Mouse (Mus musculus) fat pad, adult 2 months (tissue): Measurements from ENCODE around the gene Dnah9.

ENCODE experiments used
- DNase-seq: peaks from one replicate; pipeline ENCODE4 v3.0.0-alpha.2; 2011; ENCODE audit warnings: low read depth, low spot score; ENCODE audit errors: extremely low read depth

Gene Dnah9

DNA sequence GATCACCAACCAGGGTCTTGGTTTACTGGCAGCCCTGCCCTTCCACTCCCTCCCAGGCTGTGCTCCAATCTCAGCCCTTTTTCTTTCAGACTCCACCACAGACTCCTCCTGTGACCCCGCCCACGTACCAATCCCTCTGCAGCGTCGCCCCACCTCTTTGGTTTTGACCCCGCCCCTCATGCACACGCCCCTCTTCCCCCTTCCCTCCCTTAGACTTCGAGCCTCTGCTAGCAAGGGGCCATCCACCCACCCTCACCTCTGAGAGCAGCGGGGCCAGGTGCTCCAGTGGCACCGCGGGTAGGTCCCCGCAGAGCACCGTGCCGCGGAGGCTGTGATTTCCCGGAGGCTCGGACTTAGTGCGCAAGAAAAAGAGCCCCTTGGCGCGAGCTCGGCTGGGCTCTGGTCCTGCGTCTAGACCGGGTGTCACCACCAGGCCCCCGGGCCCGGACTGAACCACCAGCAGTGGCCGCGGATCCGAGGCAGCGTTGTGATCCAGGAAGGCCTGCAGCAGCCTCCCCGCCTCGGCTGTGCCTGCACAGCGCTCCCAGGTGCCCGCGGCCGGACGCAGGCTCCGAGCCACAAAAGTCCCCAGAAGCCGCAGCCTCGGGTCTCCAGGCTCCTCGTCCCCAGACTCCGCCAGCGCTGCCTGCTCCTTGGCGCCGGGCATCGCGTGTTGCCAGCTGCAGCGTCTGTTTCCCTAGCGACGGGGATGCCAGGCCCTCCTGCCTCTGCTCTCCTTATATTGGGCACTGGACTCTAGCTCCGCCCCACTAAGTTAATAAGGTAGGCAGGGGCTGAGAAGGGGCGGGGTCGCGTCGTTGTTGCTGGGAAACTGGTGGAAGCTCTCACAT is at the start of gene Dnah9:
Gene Dnah9, minus strand, starts transcription at position 751 of the 851 bp plus-strand sequence.
- DNase-seq: no peak

DNA sequence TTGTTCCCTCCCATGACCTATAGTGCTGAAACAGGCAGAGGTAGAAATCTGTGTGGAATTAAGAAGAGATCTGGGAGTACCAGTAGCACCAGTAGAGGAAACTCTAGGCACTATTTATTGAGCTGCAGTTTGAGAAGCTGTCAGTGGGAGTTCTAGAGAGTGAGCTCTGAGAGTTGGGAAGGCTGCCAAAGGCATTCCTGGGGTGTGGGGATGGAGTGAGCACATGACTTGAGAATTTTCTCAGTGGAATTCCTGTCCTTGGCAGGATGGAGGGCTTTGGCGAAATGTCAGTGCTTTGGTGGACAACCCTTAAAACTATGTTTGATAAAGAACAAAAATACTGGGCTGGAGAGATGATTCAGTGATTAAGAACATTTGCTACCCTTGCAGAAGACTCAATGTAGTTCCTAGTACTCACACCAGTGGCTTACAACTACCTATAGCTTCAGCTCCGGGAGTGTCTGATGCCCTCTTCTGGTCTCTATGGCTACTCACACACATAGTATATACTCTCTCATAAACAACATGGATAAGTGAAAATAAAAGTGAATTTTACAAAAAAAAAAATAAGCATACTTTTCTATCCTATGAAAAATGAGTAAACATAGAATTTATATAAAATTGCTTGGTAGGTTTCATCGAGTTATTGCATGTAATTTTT is 20.4 kb upstream of the Dnah9 start:
- no peak for DNase-seq

DNA sequence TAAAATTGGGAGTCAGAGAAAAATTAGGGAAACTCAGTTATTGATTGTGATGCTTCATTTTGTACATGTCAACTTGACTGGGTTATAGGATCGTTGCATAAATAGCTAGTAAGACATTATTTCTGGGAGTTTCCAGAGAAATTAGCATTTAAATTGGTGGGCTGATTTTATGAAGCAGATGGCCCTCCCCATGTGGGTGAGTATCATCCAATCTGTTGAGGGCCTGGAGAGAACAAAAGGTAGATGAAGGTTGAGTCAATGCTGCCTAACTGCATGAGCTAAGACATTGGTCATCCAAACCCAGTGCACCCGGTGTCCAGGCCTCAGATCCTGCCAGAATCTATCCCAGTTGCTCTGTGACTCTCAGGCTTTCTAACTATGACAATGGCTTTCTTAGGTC is 19.8 kb upstream of the Dnah9 start:
- DNase-seq: no peak

DNA sequence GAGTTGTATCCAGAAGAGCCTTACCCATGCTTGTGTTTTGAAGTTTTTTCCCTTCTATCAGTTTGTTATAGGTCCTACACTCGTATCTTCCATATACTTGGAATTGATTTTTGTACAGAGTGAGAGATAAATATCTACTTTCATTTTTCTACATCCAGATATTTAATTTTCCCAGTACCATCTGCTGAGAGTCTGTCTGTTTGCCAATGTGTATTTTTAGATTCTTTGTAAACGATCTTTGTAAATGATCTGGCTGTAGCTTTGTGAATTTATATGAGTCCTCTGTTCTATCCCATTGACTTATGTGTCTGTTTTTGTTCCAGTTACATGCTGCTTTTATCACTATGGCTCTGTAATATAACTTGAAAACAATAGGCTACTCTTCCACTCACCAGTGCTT is 9.4 kb upstream of the Dnah9 start:
- no peak for DNase-seq

DNA sequence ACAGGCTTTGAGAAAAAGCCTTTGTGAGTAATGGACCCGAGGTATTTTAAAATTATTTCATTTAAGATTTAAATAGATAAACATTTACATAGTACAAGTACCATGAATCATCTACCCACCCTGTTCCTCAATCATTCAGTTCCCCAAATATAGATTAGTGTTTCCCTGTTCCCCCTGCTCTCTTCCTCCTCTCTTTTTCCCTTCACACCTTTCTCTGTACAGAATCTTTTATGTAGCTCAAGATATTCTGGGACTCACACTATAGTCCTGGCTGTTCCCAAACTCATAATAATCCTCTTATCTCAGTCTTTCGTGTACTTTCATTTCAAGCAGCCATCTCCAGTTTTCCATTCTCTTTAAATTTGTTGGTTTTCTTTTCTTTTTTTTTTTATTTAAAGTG is 4.3 kb downstream of the Dnah9 start:
- no peak for DNase-seq

DNA sequence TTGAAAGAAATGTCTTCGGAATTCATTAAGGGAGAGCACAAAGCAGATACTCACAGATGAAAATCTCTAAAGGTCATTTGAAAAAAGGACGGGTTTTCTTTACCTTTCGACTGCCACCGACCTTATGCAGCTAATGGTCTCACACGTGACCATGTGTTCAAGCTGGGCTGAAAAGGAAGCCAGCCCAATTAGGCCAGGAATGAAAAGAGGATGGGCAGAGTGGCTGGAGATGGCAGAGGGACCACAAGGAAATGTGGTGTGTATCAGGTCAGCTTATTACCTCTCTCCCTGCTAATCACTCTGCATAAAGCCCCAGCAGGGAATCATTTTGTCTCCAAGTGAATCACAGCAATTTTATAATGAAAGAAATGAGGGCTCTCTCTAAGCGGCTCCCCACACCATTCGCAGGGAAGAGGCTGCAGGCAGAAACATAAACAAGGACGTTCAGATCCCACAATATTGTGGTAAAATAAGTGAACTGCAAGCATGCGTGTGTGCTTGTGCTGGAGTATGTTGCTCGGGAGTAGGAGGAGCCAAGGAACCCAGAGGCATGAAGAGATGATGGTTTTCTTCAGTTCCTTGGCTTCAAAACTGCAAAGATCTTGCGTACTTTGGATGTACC is 27.6 kb downstream of the Dnah9 start:
- no peak for DNase-seq

DNA sequence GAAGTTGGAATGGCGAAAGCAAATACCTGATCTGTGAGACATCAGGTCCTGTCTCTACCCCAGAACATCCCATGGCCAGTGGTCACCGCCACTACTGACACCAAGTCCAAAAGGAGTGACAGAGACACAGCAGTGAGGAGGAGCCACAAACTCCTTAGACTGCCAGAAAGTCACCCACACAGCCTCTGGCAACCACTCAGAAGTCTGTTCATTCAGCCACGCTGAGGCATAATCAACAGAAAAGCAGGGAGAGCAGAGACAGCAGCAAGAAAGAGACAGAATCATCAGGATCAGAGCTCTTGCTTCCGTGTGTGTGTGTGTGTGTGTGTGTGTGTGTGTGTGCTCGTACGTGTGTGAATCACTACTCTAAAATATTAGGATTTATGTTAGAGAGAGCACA is 33.5 kb downstream of the Dnah9 start:
- no peak for DNase-seq

DNA sequence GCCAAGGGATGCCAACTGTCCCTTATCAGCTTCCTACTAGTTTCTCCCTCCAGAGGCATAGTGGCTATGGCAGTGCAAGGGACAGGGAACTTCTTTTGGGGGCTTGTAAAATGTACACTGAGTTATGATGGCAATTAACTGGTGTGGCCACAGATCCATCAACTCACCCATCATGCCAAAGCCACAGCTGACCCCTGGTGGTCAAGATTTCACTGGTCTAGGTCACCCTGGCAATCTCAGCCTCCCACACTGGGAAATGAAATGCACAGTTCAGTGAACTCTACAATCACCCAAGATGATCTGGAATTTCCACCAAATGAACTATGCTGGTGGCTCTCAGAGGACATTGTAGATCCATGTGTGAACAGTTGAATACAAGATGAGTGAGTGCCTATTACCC is 42.2 kb downstream of the Dnah9 start:
- DNase-seq: no peak

DNA sequence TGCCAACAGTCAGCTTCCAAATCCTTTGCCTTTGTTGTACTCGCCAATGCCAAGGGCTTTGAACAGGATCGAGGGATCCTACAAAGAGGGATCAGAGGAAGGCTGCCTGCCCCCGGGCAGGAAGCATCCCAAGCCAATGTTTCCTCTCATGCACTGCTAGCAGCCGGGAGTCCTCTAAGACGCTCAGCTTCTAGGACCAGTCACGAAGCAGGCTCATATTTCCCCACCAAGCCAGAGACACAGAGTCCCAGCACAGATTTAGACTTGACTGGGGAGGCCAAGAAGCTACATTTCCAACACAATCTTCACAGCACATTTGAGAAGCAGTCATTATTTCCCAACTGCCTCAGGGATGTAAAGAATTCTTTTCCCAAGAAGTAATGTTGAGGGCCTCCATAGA is 43.9 kb downstream of the Dnah9 start:
- no peak for DNase-seq

DNA sequence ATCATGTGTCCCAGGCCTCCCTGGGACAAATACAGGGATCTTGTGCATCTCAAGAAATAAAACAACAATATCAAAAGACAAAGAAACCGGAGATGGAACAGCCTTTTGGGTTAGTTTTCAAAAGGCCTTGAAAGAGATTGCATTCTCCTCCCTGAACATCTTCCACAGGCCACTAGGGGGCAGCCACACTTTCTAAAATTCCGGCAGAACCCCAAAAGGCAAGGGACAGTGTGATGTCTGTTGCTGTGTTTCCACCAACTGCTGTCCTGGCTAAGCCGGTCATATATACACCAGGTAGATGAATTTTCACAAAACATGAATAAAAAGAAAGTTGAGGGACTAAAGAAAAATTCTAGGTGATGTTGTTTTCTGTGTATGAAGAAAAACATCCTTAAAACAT is 46.3 kb downstream of the Dnah9 start:
- DNase-seq: no peak

DNA sequence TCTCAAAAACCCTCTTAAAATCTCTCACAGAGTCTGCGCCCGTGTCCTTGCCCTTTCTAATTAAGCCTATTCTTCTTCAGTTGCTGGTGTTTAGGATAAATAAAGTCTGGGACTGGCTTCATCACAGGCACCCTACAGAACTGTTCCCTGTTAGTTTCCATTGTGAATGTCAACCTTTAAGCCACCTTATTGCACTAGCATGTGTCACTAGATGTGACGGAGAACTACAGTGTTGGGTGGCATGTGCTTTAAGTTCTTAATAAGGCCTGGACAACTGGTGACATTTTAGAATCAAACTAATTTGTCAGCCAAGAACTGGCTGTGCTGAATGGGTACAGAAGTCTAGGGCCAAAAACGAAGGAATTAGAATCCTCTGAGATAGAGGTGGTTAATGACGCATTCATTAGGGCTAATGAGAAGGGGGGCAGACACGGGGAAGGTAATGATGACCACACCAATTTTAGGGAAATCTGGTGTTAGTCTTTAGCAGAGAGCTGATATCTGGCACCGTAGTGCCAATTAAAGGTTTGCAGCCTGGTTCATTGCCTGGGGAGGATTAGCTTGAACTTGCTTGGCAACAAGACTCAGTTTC is 84.6 kb downstream of the Dnah9 start:
- no peak for DNase-seq

DNA sequence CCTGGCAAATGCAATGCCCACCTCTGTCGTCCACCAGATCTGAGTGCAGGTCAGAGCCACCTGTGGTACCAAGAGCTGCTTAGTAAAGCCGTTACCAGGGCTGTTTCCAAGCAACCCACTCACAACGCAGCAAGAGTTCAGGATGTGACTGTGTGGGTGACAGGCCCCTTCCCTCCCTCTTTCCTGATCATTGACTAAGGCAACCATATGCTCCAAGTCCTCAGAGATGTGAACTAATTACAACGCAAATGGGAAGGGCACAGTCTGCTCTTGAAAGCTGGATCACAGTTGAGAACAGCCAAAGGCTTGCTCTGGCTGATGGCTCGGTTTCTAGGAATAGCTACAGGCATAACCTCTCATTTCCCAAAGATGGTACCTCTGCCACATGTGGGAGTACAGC is 95.4 kb downstream of the Dnah9 start:
- no peak for DNase-seq

DNA sequence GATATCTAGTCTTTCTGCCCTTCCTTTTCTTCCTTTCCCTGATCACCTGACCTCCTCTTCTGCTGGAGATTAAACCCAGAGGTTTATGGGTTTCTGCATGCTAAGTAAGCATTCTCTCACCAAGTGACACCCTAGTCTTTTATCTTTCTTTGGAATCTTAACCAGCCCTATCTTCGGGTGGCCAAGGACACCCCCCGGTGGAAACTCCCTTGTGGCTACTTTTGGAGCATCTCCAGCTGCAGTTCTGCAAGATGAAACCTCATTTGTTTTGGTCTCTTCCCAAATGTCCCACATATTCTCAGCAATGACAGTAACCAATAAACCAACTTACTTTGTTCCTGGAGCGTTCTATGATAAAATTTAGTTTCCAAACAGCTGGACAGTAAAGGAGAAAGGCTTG is 109.4 kb downstream of the Dnah9 start:
- no peak for DNase-seq

DNA sequence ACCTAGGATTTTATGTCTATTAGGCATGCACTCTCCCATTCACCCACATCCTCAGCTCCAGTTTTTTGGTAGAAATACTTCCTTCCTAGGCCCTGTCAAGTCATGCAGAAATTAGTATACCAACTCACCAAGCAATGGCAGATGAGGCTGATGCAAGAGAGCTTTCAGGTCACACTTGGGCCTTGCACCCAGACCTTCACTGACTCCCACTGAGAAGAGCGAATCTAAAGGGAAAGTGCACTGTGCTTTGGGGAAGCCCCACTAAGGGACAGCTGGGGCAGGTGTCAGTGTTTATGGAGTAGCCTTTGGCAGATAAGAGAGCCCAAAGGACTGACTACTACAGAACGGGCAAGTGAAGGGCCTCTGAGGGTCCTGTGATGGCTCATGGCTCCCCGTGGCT is 117.1 kb downstream of the Dnah9 start:
- DNase-seq: no peak

DNA sequence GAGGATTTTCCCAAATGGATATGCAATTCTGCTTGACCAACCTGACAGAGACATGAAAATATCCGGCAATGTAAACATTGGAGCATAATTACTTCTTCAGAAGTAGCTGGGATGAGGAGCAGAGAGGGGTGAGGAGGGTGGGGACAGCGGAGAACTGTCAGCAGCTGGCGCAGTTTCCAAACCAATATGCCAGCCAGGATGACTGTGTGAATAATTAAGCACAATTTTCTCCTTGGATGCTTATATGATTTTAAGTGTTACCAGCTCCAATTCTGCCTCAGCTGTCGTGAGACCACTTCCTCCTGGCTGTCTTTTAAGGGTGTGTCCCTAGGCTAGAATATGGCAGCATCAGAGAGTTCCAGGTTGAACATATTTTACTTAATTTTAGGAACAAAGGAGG is 119.2 kb downstream of the Dnah9 start:
- DNase-seq: no peak

DNA sequence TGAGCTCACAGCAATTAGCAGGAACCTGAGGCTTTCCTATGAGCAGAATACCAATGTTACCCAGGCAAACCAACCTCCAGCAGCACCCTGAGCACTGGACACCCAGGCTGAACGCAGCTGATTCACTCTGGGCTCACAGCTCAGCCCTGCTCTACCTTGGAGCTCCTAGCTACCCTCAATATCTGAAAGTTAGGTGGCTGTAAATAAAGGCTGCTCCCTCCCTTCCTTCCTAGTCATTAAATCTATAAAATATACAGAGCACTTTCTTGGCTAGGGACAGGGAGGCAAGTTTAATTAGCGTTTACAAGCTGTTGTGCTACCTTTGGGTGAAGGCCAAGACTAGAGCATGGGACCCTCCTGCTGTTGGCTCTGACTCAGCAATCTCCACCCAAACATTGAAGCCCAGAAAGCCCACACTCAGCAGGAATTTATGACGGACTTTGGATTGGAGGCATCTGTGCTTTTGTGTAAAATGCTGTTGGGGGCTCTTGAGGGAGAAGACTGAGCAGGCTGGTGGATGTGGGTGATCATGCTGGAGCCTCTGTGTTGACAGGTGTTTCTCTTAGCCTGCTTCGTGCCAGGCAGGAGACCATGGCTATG is 121.7 kb downstream of the Dnah9 start:
- no peak for DNase-seq

DNA sequence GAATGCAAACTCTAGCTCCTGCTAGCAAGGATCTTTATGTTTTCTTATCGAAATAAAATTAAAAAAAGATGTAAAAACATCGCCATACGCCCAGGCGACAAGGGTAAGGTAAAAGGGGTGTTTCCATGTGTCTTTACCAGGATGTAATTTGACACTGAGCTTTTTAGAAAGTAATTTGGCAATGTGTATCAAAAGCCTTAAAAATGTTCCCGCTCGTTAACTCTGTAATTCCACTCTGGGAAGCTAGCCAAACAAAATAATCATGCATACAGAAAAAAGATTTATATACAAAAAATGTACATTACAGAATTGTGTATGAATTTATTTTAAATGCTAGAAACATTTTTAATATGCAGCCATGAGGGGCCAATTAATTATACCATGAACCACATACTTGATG is 124.7 kb downstream of the Dnah9 start:
- DNase-seq: no peak

DNA sequence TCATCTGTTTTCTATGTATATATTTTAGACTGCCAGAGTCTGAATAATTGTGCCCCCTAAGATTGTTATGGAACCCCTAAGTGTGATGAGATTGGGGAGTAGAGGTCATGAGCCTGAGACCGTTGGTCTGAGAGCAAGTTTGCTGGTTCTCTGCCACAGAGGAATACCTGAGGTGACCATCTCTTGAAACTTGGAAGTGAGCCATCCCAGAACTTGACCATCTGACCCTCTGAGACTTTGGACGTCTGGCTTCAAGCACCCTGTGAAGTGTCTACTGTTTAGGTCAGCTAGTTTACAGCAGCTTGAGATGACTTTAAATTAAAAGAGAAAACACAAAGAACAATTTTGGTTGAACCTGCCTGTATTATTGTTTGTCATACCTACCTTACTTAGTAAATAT is 125.8 kb downstream of the Dnah9 start:
- DNase-seq: no peak

DNA sequence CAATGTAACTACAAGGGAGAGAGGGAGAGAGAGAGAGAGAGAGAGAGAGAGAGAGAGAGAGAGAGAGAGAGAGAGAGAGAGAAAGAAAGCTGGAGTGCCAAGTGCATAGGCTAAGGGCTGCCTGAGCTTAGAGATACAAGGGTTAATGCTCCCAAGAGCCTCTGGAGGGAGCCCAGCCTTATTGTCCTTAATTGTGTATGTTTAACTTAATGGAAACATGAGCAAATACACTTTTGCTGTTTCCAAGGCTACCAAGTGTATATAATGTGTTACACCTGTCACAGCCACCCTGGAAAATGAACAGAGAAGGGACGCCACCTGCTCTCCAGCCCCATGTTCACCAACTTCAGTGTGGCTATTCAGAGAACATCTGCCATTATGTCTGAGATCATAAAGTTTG is 142.6 kb downstream of the Dnah9 start:
- no peak for DNase-seq

DNA sequence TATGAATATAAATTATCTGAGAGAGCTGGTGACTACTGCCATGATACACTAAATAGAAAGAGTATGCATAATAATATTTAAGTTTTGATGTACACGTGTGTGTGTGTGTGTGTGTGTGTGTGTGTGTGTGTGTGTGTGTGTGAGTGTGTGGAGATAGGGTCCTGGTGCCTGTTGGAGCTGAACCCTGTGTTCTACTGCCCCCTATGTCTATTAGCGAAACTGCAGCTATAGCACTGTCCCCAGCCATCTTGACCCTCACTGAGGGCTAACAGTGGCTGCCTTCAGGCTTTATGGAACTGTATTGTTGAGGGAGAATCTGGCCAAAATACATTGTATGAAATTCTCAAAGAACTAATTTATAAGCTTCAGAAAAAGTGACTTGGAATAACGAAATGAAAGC is 192.5 kb downstream of the Dnah9 start:
- DNase-seq: no peak

DNA sequence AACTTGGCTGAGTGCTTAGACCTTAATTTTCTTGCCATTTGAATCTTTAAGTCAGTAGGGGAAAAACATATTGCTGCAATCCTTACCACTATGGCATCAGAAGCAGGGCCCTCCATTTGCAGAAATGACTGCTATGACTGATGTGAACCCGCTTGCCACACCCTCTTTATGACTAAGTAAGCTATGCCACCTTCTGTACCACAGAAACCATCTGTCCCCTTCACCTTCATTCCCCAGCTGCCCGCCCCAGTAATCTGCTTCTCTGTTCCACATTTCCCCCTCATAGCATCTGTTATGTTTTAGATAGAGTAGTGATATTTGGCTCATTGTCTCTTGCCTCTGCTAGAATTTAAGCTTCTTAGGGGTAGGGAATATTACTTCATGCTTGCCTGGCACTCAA is 237.6 kb downstream of the Dnah9 start:
- no peak for DNase-seq
